Mouse (Mus musculus) kidney, embryonic 14.5 days (tissue): ENCODE results near the gene Ccdc171. TPM values are rescaled to one million over a fixed set of nuclear protein-coding genes. Genes with fewer than 3 reads are reported as not detected.
"Not testable (repeated sequence)": the region's sequence is repeated elsewhere in the genome, so short reads cannot be mapped to it uniquely, and the experiment has no call there.

Experiments
- ATAC-seq: fragments of 200-750 bp; cut with Nextera tagmentation; 2 replicates; pipeline ENCODE4 v1.8.0; 2017; ENCODE audit warnings: moderate number of reproducible peaks, mild to moderate bottlenecking, moderate TSS enrichment, moderate library complexity; ENCODE audit not compliant: low FRiP score, low TSS enrichment
- H3K27ac ChIP-seq: fragments of 300-500 bp; sonication (generic); 2 replicates; pipeline ENCODE4 v1.5.1; 2014; ENCODE audit warnings: low read depth, mild to moderate bottlenecking, low read length, moderate library complexity, mixed read lengths
- H3K27me3 ChIP-seq: fragments of 300-500 bp; sonication (generic); 2 replicates; pipeline ENCODE4 v1.6.1; 2014; ENCODE audit warnings: mild to moderate bottlenecking, low read length; ENCODE audit not compliant: control insufficient read depth, insufficient read depth
- H3K36me3 ChIP-seq: fragments of 300-500 bp; sonication (generic); 2 replicates; pipeline ENCODE4 v1.6.1; 2014; ENCODE audit warnings: low read length, mixed read lengths; ENCODE audit not compliant: control insufficient read depth, insufficient read depth
- H3K4me1 ChIP-seq: fragments of 300-500 bp; sonication (generic); 2 replicates; pipeline ENCODE4 v1.6.1; 2014; ENCODE audit warnings: low read length, mixed read lengths; ENCODE audit not compliant: control insufficient read depth, insufficient read depth
- H3K4me2 ChIP-seq: fragments of 300-500 bp; sonication (generic); replicated peaks from 2 replicates; pipeline ENCODE4 v1.6.1; 2014; ENCODE audit warnings: low read depth, mild to moderate bottlenecking, low read length
- H3K4me3 ChIP-seq: fragments of 300-500 bp; sonication (generic); 2 replicates; pipeline ENCODE4 v1.5.1; 2014; ENCODE audit warnings: mild to moderate bottlenecking, low read length
- H3K9ac ChIP-seq: fragments of 300-500 bp; sonication (generic); 2 replicates; pipeline ENCODE4 v1.6.1; 2014; ENCODE audit warnings: low read depth, mild to moderate bottlenecking, low read length, moderate library complexity
- H3K9me3 ChIP-seq: fragments of 300-500 bp; sonication (generic); 2 replicates; pipeline ENCODE4 v1.6.1; 2016; ENCODE audit warnings: low read length; ENCODE audit not compliant: control insufficient read depth
- WGBS: fragments of 180-500 bp; shearing (Covaris S2); extraction: QIAGEN DNeasy Blood & Tissue Kit; methylation state at CpG from one replicate; pipeline ENCODE4 v1.1.7; 2014; 5-methylcytosine and 5-hydroxymethylcytosine counted together
- polyA plus RNA-seq: library from polyadenylated mRNA; unstranded; fragments of >200 nt; fragmentation: Nextera tagmentation; extraction: Ambion mirVana; gene quantifications from 2 replicates; pipeline ENCODE4 v1.2.1, GENCODE M21; 2014

Gene Ccdc171
- polyA plus RNA-seq, 1 experiment from 2014 or later: 3.9 TPM

DNA sequence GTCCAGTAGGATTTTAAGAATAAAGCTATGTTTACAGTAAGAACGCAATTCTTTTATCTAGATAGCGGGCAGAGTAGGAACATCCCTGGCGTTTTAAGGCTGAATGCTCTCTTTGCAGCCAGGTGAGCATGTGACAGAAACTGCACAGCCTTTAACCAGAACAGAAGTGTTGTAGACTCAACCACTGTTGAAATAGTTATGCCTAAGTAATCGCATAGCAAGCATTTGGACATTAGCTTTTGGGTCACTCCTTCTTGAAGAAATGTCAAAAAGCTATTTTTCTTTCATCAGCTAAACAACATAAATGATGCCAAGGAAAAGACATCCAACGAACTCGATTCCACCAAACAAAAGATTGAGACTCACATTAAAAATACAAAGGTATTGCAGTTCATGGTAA is 131.7 kb downstream of the Ccdc171 start:
- H3K27ac ChIP-seq: peak overlapping the region; percentile 30; the same call in 1 of the 2 replicates
- no peaks in the 10 kb centered on the region for H3K27me3 ChIP-seq
- WGBS: 47% methylated on average over 6 of the region's 6 CpGs
- no peak overlapping the region for H3K9ac ChIP-seq
- no peak overlapping the region for H3K4me3 ChIP-seq
- ATAC-seq: no peak
- 0 out of 2 replicates have a peak, but pooled peaks cover 9% of the 10 kb centered on the region for H3K4me1 ChIP-seq
- H3K4me2 ChIP-seq: peak overlapping the region; percentile 28; the same call in 1 of the 2 replicates
- no peaks in the 10 kb centered on the region for H3K9me3 ChIP-seq
- no peaks in the 10 kb centered on the region for H3K36me3 ChIP-seq

DNA sequence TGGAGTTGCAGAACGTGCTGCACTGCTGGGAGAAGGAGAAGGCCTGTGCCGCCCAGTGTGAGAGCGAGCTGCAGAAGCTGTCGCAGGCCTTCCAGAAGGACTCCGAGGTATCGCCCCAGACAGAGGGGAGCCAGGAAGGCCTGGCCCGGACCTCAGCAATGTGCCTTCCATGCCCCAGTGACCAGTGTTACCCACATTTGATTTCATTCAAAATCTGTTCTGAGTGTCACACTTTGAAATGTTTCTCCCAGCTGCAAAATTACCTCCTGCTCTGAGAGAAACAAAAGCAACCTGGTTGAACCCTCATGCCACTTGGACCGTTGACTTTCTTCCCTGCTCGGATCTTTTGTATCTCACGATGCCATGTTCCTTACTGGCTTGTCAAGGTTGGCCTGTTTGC is 133.1 kb downstream of the Ccdc171 start:
- ATAC-seq: no peak
- WGBS: 84% methylated on average over 10 of the region's 10 CpGs
- H3K9ac ChIP-seq: no peak overlapping the region
- H3K4me2 ChIP-seq: no peak overlapping the region
- 0 out of 2 replicates have a peak, but pooled peaks cover 9% of the 10 kb centered on the region for H3K4me1 ChIP-seq
- no peaks in the 10 kb centered on the region for H3K27me3 ChIP-seq
- no peaks in the 10 kb centered on the region for H3K9me3 ChIP-seq
- no peak overlapping the region for H3K27ac ChIP-seq
- no peaks in the 10 kb centered on the region for H3K36me3 ChIP-seq
- no peak overlapping the region for H3K4me3 ChIP-seq

DNA sequence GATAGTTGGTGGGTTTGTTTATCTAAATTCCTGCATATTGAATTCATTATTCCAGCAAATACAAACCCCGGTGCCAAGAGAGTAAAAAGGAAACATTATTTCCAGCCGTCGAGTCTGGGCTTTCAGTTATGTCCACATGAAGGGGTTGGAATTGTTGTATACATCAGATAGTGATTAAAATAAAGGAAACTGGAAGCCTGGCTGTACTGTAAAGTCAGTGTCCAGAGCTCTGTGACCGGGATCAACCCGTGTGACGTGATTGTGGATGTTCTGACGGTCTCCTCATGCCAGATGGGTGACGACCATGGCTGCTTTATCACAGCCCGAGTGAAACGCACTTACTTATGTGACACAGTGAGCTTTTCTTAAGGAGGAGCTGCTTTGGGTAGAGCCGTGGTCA is 134.1 kb downstream of the Ccdc171 start:
- Histone ChIP-seq H3K36me3 (no peaks in the 10 kb centered on the region), H3K27me3 (no peaks in the 10 kb centered on the region), H3K4me3 (no peak overlapping the region), H3K4me1 (0 out of 2 replicates have a peak, but pooled peaks cover 9% of the 10 kb centered on the region), H3K9ac (no peak overlapping the region), H3K27ac (no peak overlapping the region), H3K4me2 (no peak overlapping the region), H3K9me3 (no peaks in the 10 kb centered on the region)
- 70% methylated on average over 11 of the region's 11 CpGs for WGBS
- ATAC-seq: no peak

DNA sequence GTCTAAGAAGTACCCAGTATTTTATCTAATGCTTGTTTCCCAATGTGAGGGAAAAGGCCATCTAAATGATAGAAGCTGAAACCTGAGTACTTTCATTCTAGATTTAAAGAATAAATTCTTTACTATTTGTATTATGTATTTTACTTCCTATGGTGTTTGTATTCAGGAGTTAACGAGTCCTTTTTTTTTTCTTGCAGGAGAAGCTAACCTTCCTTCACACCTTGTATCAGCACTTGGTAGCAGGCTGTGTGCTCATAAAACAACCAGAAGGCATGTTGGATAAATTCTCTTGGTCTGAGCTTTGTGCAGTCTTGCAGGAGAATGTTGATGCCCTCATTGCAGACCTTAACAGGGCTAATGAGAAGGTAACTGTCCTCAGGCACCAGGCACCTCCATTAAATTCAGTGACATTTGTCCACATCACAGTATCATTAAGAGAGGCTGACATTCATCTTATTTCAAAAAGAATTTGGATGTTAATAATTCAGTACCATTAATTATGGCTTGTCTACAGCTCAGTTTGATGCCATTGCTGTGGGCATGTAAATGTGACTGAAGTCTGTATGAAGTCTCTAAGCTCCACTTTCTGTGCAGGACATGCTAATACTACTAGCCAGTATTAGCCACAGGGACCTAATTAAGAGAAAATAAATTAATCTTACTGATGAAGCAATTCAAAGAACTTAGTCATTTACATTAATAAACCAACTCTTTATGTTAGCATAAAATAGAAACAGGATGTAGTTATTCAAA is 136.3 kb downstream of the Ccdc171 start:
- no peak overlapping the region for H3K27ac ChIP-seq
- no peaks in the 10 kb centered on the region for H3K27me3 ChIP-seq
- ATAC-seq: no peak
- H3K9me3 ChIP-seq: no peaks in the 10 kb centered on the region
- no peak overlapping the region for H3K4me3 ChIP-seq
- 97% methylated on average over 1 of the region's 1 CpGs for WGBS
- H3K4me1 ChIP-seq: 0 out of 2 replicates have a peak, but pooled peaks cover 6% of the 10 kb centered on the region
- no peak overlapping the region for H3K9ac ChIP-seq
- no peak overlapping the region for H3K4me2 ChIP-seq
- no peaks in the 10 kb centered on the region for H3K36me3 ChIP-seq

DNA sequence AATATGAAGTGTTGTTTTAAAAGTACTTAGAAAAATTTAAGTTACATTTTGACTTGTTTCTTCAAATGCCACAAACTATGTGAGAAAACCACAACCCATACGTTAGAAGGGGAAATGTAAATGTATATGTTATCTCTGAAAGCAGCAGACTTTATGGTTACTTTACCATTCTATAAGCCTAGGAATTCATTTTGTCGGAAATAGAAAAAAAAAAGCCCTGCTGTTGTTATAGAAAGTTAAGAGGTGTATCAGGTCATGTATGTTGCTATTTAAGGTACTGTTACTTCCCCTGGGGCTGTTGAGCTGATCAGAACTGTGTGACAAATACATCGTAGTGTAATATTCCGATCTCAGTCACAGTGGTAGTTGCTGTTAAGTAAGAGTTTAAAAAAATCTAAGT is 137.0 kb downstream of the Ccdc171 start:
- no peak for ATAC-seq
- no peak overlapping the region for H3K27ac ChIP-seq
- H3K9ac ChIP-seq: no peak overlapping the region
- H3K9me3 ChIP-seq: no peaks in the 10 kb centered on the region
- 88% methylated on average over 4 of the region's 4 CpGs for WGBS
- H3K27me3 ChIP-seq: no peaks in the 10 kb centered on the region
- no peak overlapping the region for H3K4me3 ChIP-seq
- H3K36me3 ChIP-seq: no peaks in the 10 kb centered on the region
- H3K4me2 ChIP-seq: no peak overlapping the region
- H3K4me1 ChIP-seq: 0 out of 2 replicates have a peak, but pooled peaks cover 2% of the 10 kb centered on the region

DNA sequence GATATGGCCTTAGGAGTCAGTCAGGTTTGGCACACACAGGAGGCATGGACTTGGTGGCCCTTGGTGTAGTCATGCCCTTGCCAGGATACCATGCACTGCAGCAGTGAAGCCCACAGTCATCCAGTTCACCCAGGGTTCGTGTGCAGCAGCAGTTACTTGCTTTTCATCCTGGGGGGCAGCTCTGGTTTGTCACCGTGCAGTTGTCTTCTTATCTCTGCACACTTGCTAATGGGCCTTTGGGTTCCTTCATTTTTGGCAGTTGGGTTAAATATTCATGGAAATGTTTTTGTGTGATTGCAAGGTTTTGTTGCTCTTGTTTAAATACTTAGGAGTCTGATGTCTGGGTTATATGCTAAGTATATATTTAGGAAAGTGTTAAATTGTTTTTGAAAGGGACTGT is 144.2 kb downstream of the Ccdc171 start:
- Histone ChIP-seq H3K9me3 (no peaks in the 10 kb centered on the region), H3K4me2 (no peak overlapping the region), H3K9ac (no peak overlapping the region), H3K27me3 (no peaks in the 10 kb centered on the region), H3K4me1 (no peaks in the 10 kb centered on the region), H3K36me3 (no peaks in the 10 kb centered on the region), H3K4me3 (no peak overlapping the region), H3K27ac (no peak overlapping the region)
- WGBS: 86% methylated on average over 2 of the region's 2 CpGs
- no peak for ATAC-seq

DNA sequence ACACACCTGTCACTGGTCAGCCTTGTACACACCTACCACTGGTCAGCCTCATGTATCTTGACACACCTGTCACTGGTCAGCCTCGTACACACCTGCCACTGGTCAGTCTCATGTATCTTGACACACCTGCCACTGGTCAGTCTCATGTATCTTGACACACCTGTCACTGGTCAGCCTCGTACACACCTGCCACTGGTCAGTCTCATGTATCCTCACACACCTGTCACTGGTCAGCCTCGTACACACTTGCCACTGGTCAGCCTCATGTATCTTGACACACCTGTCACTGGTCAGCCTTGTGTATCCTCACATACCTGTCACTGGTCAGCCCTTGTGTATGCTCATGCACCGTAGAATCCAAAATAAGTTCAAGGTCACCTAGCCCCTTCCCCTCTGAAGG is 150.0 kb downstream of the Ccdc171 start:
- not testable (repeated sequence) for H3K9ac ChIP-seq, H3K36me3 ChIP-seq, ATAC-seq, H3K9me3 ChIP-seq, H3K4me3 ChIP-seq, H3K4me2 ChIP-seq, H3K4me1 ChIP-seq, H3K27ac ChIP-seq, H3K27me3 ChIP-seq
- WGBS: 93% methylated on average over 4 of the region's 4 CpGs

DNA sequence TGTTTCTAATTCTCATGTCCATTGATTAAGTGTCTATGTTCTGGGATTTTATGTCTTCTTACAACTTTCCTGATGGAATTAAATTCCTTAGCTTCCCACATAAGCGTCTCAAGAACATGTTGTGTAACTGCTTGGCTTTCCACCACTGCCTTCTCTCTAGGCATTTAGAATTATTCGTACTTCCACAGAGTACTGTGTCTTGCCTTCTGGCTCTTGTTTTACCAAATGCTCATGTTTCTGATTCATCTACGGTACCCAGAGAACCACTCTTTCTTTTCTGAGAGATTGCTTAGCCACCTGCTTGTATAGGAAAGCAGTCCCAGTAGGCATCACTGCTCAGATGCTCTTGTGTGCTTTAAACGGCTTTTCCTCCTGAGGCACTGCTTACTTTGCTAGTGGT is 151.1 kb downstream of the Ccdc171 start:
- H3K9me3 ChIP-seq: no peaks in the 10 kb centered on the region
- H3K27ac ChIP-seq: no peak overlapping the region
- WGBS: 84% methylated on average over 4 of the region's 4 CpGs
- no peak overlapping the region for H3K4me3 ChIP-seq
- no peak for ATAC-seq
- no peak overlapping the region for H3K4me2 ChIP-seq
- no peaks in the 10 kb centered on the region for H3K27me3 ChIP-seq
- H3K9ac ChIP-seq: no peak overlapping the region
- H3K36me3 ChIP-seq: no peaks in the 10 kb centered on the region
- H3K4me1 ChIP-seq: no peaks in the 10 kb centered on the region

DNA sequence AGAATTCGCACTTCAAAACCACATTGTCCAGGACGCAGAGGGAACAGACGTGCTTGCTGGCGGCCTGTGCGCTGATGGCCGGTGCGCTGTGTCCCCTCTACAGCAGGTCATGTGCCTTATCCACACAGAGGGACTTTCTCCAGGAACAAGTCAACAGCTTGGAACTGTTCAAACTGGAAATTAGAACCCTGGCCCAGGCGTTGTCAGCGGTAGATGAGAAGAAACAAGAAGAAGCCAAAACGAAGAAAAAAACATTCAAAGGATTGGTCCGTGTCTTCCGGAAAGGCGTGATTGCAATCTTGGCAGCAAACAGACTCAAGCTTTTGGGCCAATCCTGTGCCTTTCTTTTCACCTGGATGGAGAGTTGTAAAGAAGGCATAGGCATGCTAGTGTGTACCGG is 155.7 kb downstream of the Ccdc171 start:
- Histone ChIP-seq H3K27ac (no peak overlapping the region), H3K4me2 (no peak overlapping the region), H3K27me3 (no peaks in the 10 kb centered on the region), H3K9me3 (no peaks in the 10 kb centered on the region), H3K4me1 (no peaks in the 10 kb centered on the region), H3K36me3 (no peaks in the 10 kb centered on the region), H3K9ac (no peak overlapping the region), H3K4me3 (no peak overlapping the region)
- 93% methylated on average over 14 of the region's 14 CpGs for WGBS
- no peak for ATAC-seq
